Mouse (Mus musculus) small intestine, adult 2 months (tissue): ENCODE data around the gene Armh4. TPM values are rescaled to one million over a fixed set of nuclear protein-coding genes. Genes with fewer than 3 reads are reported as not detected.

ENCODE experiments used
- H3K27ac ChIP-seq: fragments of 200-500 bp; 2 replicates; pipeline ENCODE4 v1.5.1; 2012; ENCODE audit warnings: low read depth, low read length, control low read depth, inconsistent platforms; ENCODE audit not compliant: insufficient read depth
- H3K27me3 ChIP-seq: fragments of 200-500 bp; 2 replicates; pipeline ENCODE4 v1.6.1; 2012; ENCODE audit warnings: mild to moderate bottlenecking, moderate library complexity, low read length, inconsistent platforms; ENCODE audit not compliant: control insufficient read depth, insufficient read depth
- H3K36me3 ChIP-seq: fragments of 200-500 bp; 2 replicates; pipeline ENCODE4 v1.6.1; 2012; ENCODE audit warnings: mild to moderate bottlenecking, low read length, control low read depth, inconsistent platforms; ENCODE audit not compliant: control insufficient read depth, insufficient read depth
- H3K4me1 ChIP-seq: fragments of 200-500 bp; 2 replicates; pipeline ENCODE4 v1.6.1; 2012; ENCODE audit warnings: low read length, inconsistent platforms, mixed read lengths; ENCODE audit not compliant: control insufficient read depth, insufficient read depth, insufficient read length
- H3K4me3 ChIP-seq: fragments of 200-500 bp; 2 replicates; pipeline ENCODE4 v1.5.1; 2012; ENCODE audit warnings: low read depth, mild to moderate bottlenecking, control low read depth, inconsistent platforms, low read length, moderate library complexity
- CTCF ChIP-seq: fragments of 200-500 bp; IDR thresholded peaks from 2 replicates; pipeline ENCODE4 v1.5.1; 2012; ENCODE audit warnings: low read depth, mild to moderate bottlenecking, control low read depth, inconsistent platforms, low read length, moderate library complexity, mixed read lengths; ENCODE audit not compliant: insufficient replicate concordance, insufficient read length; ENCODE audit errors: extremely low read depth
- POLR2A ChIP-seq: fragments of 200-500 bp; IDR thresholded peaks from 2 replicates; pipeline ENCODE4 v1.6.1; 2012; ENCODE audit warnings: low read depth, mild to moderate bottlenecking, control low read depth, inconsistent platforms, low read length, moderate library complexity
- WGBS: fragments of 180-500 bp; shearing (Covaris S2); methylation state at CpG from one replicate; pipeline ENCODE4 v1.1.7; 2018; 5-methylcytosine and 5-hydroxymethylcytosine counted together
- polyA plus RNA-seq: library from polyadenylated mRNA; depleted of rRNA; stranded (reverse); fragments of >200 nt; gene quantifications from 2 replicates; pipeline ENCODE4 v1.2.3, GENCODE M21; 2012

Gene Armh4
- polyA plus RNA-seq, 1 experiment = 0.47 TPM

DNA sequence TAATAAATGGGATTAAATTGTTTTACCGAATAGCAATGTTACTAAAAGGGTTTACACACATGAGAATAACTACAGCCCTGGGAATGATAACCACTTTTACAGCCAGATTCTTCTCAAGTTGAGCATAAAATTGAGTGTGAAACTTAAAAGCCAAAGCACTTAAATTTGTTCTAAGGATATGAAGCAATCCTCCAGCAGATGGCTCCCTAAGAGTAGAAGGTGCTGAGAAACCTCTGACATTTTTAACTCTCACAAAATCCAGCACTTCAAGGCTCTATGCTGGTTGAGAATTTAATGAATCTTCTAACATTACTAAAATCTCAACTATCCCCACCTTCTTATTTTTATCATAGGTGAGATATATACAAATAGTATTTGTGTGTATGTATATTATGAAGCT is 27.3 kb downstream of the Armh4 start:
- Histone ChIP-seq H3K27ac (no peak overlapping the region), H3K36me3 (no peaks in the 10 kb centered on the region), H3K4me1 (no peaks in the 10 kb centered on the region), H3K27me3 (no peaks in the 10 kb centered on the region), H3K4me3 (no peak overlapping the region)
- WGBS = 82% methylated on average over 1 of the region's 1 CpGs
- no peak for TF ChIP-seq CTCF
- no peak for TF ChIP-seq POLR2A

DNA sequence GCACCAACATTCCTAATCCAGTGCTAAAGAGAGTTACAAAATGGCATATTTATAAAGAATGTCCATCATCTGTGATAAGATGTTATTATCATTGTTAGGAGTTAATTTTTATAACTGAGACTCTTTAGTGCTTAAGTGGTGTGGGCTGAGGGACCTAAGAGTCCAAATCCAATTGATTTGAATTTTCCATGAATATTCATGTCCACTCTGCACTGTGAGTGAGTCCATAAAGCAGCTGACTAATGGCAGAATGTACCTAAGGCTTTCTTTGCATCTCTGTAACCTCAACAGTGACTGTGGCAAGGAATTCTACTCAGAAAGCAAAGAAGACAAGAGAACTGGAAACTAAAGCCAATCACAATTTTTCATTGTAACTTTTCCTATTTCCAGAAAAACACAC is 30.6 kb downstream of the Armh4 start:
- Histone ChIP-seq H3K36me3 (no peaks in the 10 kb centered on the region), H3K27me3 (no peaks in the 10 kb centered on the region), H3K27ac (no peak overlapping the region), H3K4me3 (no peak overlapping the region), H3K4me1 (no peaks in the 10 kb centered on the region)
- TF ChIP-seq POLR2A = no peak
- no peak for TF ChIP-seq CTCF

DNA sequence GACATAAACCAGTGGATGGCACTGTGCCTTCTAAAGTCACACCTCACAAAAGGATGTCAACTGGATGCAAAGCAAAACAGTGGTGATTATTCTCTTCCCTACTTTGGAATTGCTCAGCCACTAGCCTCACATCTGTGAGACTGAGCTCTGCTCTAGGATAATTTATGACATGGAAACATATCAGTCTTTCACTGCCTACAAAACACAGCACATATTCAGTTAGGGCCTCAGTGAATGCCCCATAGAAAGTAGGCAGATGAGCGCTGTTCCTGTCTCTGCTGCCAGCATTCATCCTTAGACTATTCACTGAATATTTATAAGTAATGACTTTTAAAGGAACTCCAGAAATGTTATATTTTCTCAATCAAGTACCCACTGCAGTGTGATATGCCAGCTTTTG is 37.3 kb downstream of the Armh4 start:
- 95% methylated on average over 1 of the region's 1 CpGs for WGBS

DNA sequence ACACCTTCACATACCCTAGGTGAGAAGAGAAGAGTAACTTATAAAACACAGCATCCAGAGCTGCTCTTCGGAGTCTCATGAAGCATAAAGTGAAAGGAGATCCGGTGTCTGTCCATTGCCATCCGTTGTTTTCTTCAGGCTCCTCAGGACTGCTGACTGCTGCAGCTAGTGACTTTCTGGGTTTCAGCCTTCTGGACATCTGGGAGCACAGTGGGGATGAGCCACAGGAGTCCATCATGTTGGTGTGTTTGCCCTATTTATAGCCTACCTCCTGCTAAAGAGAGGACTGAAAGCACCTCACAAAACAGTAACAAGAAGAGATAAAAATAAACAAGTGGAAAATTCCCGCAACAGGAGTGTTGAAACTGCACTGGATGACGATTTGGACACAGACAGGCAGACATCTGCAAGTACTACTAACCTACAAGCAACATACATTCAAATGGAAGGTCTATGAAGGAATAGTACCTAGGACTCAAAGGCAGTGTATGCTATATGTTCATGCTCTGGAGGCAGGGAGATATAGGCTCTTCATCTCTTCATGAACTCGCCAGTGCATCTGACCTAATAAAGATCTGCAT is 39.1 kb downstream of the Armh4 start:
- Histone ChIP-seq H3K36me3 (no peaks in the 10 kb centered on the region), H3K27ac (no peak overlapping the region), H3K4me3 (no peak overlapping the region), H3K27me3 (no peaks in the 10 kb centered on the region), H3K4me1 (no peaks in the 10 kb centered on the region)
- TF ChIP-seq CTCF (no peak), POLR2A (no peak)
- 80% methylated on average over 6 of the region's 6 CpGs for WGBS

More for the DNA sequence above, 37.3 kb downstream of the Armh4 start:
- Histone ChIP-seq H3K36me3 (no peaks in the 10 kb centered on the region), H3K4me3 (no peak overlapping the region), H3K4me1 (no peaks in the 10 kb centered on the region), H3K27ac (no peak overlapping the region), H3K27me3 (no peaks in the 10 kb centered on the region)
- TF ChIP-seq CTCF (no peak), POLR2A (no peak)

DNA sequence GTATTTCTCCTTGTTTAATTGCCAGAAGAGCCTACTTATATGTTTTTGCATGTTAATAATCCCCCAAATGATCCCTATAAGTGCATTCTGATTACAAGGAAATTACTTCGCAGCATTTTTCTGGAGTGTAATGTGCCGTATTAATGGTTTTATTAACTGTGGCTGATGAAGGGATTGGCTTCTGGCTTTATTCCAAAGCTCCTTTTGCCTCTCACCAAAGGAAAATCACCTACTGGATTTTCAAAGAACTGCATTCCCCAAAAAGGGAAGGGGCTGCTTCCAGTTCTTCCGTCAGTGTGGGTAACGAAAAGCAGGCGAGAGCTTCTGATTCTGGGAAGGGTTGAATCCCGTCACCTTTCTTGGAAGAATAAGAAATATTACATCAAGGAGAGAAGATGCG is 43.9 kb downstream of the Armh4 start:
- H3K27ac ChIP-seq = no peak overlapping the region
- no peaks in the 10 kb centered on the region for H3K4me1 ChIP-seq
- no peak for TF ChIP-seq POLR2A
- no peak for TF ChIP-seq CTCF
- WGBS = 59% methylated on average over 7 of the region's 7 CpGs
- H3K36me3 ChIP-seq = no peaks in the 10 kb centered on the region
- H3K27me3 ChIP-seq = no peaks in the 10 kb centered on the region
- no peak overlapping the region for H3K4me3 ChIP-seq

DNA sequence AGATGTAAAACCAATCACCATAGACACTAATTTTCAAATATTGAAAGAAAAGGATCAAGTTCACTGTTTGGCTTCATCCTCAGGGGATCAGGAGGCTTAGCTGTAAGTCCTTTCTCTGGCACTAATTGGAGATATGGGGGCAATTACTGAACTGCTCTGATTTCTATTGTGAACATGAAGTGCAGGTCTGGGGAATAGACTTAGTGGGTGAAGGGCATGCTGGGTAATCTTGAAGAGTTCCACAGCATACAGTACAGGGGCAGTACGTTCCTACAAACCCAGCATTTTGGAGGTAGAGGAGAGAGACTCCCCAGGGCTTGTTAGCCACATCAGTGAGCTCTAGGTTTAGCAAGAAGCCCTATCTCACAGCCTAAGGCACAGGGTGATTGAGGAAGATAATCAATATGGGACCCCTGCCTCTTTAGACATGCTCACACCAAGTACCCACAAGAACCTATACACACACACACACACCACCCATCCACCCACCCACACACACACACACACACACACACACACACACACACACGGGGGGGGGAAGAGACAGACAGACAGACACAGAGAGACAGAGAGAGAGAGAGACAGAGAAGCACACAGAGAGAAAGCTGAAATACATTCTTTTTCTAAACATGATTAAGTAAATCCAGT is 44.6 kb downstream of the Armh4 start:
- Histone ChIP-seq H3K36me3 (no peaks in the 10 kb centered on the region), H3K27ac (no peak overlapping the region), H3K4me3 (no peak overlapping the region), H3K27me3 (no peaks in the 10 kb centered on the region), H3K4me1 (no peaks in the 10 kb centered on the region)
- TF ChIP-seq CTCF = no peak
- no peak for TF ChIP-seq POLR2A
- 58% methylated on average over 2 of the region's 2 CpGs for WGBS

DNA sequence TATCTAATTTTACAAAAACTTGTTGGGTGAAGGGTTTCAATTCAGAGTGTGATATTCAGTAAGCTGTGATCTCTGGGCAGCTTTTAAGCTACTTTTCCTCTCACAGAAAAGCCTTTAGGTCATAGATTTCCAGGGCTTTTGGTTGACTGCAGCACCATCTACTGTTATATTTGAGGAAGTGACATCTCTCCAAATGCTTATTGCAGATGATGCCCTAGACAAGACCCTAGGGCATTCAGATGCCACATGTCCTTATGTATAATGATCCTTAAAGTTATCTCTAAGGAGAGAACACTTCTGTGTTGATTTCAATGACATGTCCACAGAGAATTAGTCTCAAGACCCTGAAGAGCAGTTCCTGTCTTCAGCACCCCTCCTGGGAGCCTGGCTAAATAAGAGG is 49.2 kb downstream of the Armh4 start:
- Histone ChIP-seq H3K27me3 (no peaks in the 10 kb centered on the region), H3K36me3 (no peaks in the 10 kb centered on the region), H3K27ac (no peak overlapping the region), H3K4me1 (no peaks in the 10 kb centered on the region), H3K4me3 (no peak overlapping the region)
- TF ChIP-seq POLR2A (no peak), CTCF (no peak)
